Mouse (Mus musculus) bone marrow macrophage, adult 2 months (primary cell): ENCODE results near the gene Tmem88. TPM values are rescaled to one million over a fixed set of nuclear protein-coding genes. Genes with fewer than 3 reads are reported as not detected.

ENCODE experiments used
- H3K27ac ChIP-seq: 2 replicates; pipeline ENCODE4 v1.5.1; 2012; ENCODE audit warnings: low read depth, low read length; ENCODE audit not compliant: insufficient read depth
- H3K4me1 ChIP-seq: 2 replicates; pipeline ENCODE4 v1.6.1; 2012; ENCODE audit warnings: low read length; ENCODE audit not compliant: control insufficient read depth, insufficient read depth
- H3K4me3 ChIP-seq: 2 replicates; pipeline ENCODE4 v1.5.1; 2012; ENCODE audit warnings: mild to moderate bottlenecking, low read length, moderate library complexity; ENCODE audit not compliant: insufficient read depth
- CTCF ChIP-seq: IDR thresholded peaks from 2 replicates; pipeline ENCODE4 v1.5.1; 2012; ENCODE audit warnings: low read depth, mild to moderate bottlenecking, low read length, moderate library complexity
- POLR2A ChIP-seq: IDR thresholded peaks from 2 replicates; pipeline ENCODE4 v1.6.1; 2012; ENCODE audit warnings: mild to moderate bottlenecking, low read depth, low read length, borderline replicate concordance
- polyA plus RNA-seq: library from polyadenylated mRNA; stranded (reverse); fragments of >200 nt; gene quantifications from 2 replicates; pipeline ENCODE4 v1.2.4, GENCODE M21; 2012; ENCODE audit not compliant: missing spikeins, insufficient read depth, insufficient read length

The Tmem88 gene
- polyA plus RNA-seq, 1 experiment, result not detected

DNA sequence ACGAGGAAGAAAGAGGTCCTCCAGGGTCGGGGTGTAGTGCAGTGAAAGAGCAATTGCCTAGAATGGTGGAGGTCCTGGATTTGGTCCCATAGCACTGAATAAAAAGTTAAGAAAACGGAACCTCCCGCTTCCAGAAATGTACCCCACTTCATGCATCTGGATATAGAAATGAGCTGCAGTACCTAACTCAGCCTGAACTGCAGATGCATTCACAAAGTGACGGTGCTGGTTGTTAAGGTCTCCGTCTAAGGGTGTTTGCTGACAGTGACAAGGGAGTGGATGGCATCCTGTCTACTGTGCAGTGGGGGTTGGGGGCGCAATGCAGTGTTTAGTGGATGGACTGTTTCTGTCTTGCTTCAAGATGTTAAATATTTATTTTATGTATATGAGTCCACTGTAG, 11.3 kb downstream of the Tmem88 start:
- TF ChIP-seq POLR2A, result no peak
- TF ChIP-seq CTCF, result no peak
- Histone ChIP-seq H3K4me3 (no peak overlapping the region), H3K4me1 (0 out of 2 replicates have a peak, but pooled peaks cover 3% of the 10 kb centered on the region), H3K27ac (no peak overlapping the region)

DNA sequence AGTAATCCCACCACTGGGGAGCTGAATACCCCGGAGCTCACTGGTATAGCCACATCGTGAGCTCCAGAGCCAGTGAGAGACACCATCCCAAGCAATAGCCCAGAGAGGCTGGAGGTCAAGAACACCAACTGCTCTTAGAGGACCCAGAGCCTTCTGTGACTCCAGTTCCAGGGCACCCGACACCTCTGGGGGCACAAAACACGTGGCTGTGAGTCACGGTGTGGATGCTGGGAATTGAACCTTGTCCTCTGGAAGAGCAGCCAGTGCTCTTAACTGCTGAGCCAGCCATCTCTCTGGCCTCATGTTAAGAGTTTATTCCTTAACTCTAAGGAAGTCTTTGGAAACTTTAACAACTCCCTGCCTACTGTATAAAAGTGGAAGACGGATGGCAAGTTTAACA, 13.1 kb downstream of the Tmem88 start:
- Histone ChIP-seq H3K27ac (no peak overlapping the region), H3K4me3 (no peak overlapping the region), H3K4me1 (peaks cover 8% of the 10 kb centered on the region)
- TF ChIP-seq POLR2A, result no peak
- no peak for TF ChIP-seq CTCF

DNA sequence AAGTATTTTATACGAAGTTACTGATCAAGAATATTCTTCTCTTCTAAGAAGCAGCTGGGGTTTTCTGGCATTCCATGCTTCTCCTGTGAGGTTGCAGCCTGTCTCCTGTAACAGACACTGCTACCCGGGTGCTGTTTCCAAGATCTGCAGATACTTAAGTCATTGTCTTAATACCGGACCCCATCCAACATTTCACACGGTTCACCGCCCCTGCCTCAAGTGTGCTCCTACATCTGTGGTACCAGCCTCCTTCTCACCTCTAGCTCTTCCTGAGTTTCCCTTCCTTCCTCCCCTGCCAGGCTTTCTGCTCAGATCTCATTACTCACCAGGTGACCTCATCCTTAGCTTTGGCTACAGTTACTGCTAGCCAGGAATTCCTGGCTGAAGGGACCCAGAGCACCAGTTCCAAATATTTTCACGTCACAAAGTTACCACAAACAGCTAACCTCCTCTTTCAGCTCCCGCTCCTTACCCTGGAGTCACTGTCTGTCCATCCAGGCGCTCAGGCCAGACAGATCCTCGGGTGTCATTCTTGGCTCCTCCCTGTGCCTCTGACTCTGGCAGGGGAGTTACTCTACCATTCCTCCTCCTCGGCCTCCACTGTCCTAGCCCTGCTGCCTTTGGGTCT, 15.4 kb downstream of the Tmem88 start:
- H3K4me1 ChIP-seq, result peaks cover 13% of the 10 kb centered on the region
- no peak overlapping the region for H3K27ac ChIP-seq
- H3K4me3 ChIP-seq, result no peak overlapping the region
- no peak for TF ChIP-seq POLR2A
- no peak for TF ChIP-seq CTCF

DNA sequence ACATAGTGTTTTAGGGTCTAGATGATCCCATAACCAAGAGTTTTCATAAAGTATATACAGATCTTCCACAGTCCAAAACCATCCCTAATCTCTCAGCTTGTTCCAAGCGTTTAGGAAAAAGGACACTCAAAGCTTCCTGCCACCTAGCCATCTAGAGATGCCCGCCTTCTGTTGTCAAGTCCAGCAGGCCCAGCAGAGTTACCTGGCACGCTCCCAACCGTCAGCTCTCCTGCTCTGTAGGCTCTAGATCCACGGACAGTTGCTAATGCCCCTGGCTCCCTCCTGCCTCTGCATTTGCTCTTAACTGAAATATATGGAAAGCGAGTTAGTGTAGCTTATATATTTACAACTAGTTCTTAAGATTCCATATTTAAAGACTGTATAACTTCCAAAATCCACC, 16.7 kb downstream of the Tmem88 start:
- H3K4me1 ChIP-seq, result peaks cover 13% of the 10 kb centered on the region
- TF ChIP-seq POLR2A (no peak), CTCF (no peak)
- no peak overlapping the region for H3K27ac ChIP-seq
- no peak overlapping the region for H3K4me3 ChIP-seq

DNA sequence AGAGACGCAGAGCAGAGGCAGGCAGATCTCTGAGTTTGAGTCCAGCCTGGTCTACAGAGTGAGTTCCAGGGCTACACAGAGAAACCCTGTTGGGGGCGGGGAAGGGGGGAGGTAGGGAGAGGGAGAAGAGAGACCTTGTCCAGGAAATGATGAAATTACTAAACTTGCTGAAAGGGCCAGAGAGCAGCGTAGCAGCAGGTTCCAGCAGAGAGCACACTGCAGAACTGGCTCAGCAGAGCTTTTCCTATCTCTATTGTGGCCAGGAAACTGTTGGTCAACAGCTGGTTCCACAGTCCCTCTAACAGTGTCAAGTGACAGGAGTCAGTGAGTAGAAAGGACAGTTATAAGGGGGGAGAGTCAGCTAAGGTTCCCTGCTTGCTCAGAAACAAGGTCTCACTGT, 18.4 kb downstream of the Tmem88 start:
- Histone ChIP-seq H3K27ac (peak overlapping the region; percentile 66), H3K4me1 (peaks cover 14% of the 10 kb centered on the region), H3K4me3 (no peak overlapping the region)
- TF ChIP-seq POLR2A (no peak), CTCF (no peak)

DNA sequence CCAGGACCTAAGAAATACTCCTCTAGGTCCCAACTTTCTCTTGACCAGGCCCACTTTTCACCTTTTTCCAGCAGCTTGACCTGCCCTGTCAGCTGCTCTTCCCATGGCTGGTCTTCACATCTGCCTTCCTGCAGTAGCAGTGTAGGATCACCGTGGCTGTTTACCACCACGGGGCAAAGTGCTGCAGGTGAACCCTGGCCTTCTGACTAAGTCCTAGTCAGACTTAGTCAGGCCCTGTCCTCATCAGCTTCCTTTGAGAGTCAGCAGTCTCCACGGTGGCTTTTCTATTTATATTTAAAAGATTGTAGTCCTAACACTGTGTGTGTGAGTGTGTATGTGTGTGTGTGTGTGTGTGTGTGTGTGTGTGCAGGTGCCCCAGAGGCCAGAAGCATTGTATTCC, 20.3 kb downstream of the Tmem88 start:
- Histone ChIP-seq H3K27ac (no peak overlapping the region), H3K4me3 (no peak overlapping the region), H3K4me1 (peaks cover 14% of the 10 kb centered on the region)
- no peak for TF ChIP-seq POLR2A
- no peak for TF ChIP-seq CTCF

DNA sequence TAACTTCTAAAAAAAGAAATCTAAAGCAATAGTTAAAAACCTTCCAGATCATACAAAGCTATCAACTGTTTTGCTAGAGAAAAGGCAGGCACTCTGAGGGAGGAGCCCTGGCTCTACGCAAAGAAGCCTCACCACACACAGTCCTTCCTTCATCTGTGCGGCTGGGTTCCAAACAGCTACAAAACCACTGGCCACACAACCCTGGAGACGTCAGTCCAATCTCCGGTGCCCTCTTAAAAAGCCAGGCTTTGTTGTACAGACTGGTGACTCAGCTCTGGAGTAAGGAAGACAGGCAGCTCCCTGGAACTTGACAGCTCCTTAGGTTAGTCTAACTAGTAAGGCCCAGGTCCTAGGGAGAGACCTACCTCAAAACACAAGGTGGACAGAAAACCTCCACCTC, 22.4 kb downstream of the Tmem88 start:
- peaks cover 14% of the 10 kb centered on the region for H3K4me1 ChIP-seq
- H3K4me3 ChIP-seq, result no peak overlapping the region
- no peak for TF ChIP-seq CTCF
- no peak overlapping the region for H3K27ac ChIP-seq

DNA sequence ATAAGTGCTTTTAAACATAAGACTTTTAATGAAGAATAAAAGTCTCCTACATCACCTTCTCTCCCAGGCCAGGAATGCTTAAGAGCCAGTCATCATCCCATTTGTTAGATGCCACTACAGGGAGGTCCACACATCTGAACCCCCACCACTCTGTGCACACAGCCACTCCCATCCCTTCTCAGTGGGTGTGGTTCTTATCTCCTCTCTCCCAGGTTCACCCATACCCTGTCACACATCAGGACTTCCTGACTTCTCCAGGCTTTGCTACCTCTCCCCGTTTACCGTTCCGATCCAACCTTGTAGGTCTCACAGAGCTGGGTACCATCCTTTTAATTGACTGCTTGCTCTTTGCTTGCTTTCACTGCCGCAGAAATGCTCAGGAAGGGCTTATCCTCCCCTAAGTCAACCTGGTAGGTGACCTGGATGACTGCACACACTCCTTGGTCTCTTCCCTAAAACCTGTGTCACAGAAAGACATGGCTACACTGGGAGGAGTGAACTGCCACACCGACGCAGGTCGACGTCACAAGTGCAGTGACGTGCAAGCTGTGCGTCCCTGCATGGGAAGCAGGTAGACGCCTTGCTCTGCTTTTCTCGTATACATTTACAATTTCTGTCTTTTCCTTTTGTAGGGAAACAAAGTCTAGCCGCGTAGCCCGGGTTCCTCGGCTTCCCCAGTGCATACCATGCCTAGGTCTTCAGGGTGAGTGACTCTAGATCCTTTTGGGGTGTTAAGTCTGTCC, 24.6 kb downstream of the Tmem88 start:
- Histone ChIP-seq H3K4me3 (no peak overlapping the region), H3K27ac (no peak overlapping the region), H3K4me1 (peaks cover 2% of the 10 kb centered on the region; the same call in 1 of the 2 replicates)
- no peak for TF ChIP-seq CTCF
- no peak for TF ChIP-seq POLR2A

DNA sequence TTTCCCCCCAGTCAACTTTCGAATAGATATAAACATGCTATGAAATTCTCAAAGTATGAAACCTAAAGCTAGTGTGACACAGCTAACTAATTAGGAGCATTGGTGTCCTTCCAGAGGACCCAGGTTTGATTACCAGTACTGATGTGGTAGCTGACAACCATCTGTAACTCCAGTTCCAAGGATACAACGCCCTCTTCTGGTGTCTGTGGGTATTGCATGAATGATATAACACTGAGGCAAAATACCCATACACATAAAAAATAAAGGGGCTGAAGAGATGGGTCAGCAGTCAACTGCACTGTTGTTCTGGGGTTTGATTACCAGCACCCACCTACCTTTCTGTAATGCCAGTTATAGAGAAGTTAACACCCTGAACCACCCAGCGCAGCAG, 25.3 kb downstream of the Tmem88 start:
- Histone ChIP-seq H3K4me3 (no peak overlapping the region), H3K27ac (no peak overlapping the region), H3K4me1 (peaks cover 2% of the 10 kb centered on the region; the same call in 1 of the 2 replicates)
- TF ChIP-seq POLR2A, result no peak
- TF ChIP-seq CTCF, result no peak

DNA sequence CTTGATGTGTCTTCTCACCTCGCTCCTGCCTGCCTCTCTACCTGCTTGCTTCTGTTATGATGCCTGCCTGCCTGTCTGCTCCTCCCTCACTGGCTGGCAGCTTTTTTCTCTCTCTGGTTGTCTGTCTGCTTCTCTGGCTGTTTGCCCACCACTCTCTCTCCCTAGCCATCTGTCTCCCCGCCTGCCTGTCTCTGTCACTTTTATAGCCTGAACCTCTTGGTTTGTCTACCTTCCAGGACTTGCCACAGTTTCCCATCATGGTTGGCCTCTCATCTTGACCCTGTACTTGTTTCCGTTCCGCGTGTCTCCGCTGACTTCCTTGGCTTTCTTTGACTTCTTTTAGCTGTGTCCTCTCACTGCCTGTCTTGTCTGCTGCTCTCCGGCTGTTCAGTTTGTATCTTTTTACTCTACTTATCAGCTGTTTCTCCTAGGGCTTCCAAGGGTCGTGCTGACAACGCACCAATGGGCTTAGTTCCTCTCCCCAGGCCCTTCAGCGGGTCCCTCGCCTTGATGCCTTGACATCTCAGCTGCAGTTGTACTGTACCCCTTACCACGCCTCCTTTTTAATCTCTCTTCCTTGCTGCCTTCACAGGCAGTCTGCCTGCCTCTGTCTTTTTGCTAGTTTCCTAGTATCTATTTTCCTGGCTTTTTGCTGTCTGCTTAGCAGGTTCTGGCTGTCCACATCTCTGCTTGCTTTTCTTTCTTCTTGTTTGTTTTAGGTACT, 25.8 kb downstream of the Tmem88 start:
- Histone ChIP-seq H3K4me3 (no peak overlapping the region), H3K4me1 (peaks cover 2% of the 10 kb centered on the region; the same call in 1 of the 2 replicates), H3K27ac (no peak overlapping the region)
- TF ChIP-seq CTCF, result no peak
- no peak for TF ChIP-seq POLR2A
